Mouse (Mus musculus) ovary, postnatal 14 days (tissue): ENCODE data around the gene Zkscan7.

ENCODE experiments used
- DNase-seq: peaks from one replicate; pipeline ENCODE4 v3.0.0; 2022; ENCODE audit warnings: low spot score

The Zkscan7 gene

GRCm38 (mm10) chr9:122902717-122903535, 17.4 kb downstream of the Zkscan7 start:
- peak; percentile 44 for DNase-seq

DNA sequence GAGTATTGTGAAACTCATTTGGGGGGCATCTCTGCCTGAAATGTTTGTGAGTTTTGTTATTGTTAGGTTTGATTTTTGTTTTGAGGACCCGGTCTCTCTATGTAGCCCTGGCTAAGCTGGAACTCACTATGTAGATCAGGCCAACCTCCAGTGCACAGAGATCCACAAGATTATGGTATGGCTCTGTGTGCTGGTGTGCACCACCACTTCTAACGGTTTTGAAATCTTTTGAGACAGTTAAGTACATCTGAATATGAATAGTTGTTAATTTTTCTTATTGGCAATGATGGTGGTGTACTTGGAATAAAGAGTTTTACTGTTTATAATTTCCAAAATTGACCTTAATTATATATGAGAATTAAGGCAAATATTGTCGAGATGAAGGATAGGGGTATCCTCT, 37.0 kb downstream of the Zkscan7 start:
- DNase-seq, result no peak

DNA sequence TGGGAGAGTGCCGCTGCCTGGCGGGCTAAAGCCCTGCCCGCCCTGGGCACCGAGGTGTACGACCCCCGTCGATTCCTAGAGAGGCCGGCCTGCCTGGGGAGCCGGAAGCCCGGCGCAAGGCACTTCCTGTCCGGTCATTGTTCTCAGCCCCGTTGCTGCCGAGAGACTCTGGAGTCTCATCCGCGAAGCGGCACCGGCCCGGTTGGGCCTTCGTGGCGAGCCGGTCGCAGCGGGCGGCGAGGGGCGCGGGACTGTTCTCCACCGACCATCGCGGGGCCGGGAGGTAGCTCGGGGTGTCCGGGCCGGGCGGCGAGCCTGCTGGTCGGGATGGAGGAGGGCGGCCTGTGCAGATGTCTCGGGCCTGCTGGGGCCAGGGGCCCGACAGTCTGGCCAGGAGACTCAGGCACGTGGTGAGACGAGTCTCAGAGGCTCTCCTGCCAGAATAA, 37.5 kb downstream of the Zkscan7 start, which contains the start of gene Zfp105:
Zfp105 (plus strand) TSS at position 137 of the 446 bp plus-strand sequence.
- peak; percentile 64 for DNase-seq

DNA sequence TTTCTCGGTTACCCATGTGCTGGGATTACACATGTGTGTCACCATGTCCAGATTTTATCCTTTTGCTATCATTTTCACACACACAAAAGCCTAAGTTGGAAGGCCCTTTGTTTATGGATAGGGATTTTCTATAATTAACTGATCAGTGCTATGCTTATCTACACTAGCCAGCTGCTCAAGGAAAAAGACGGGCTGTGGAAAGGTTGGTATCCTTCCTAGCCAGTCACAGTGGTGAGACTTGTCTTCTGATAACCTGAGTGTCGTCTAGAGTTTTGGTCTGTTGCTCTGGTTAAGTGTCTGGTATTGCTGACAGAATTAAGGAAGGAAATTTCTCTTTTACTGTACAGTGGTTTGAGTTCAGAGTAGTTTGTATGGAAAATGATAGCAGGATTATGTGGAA, 43.4 kb downstream of the Zkscan7 start:
- DNase-seq, result no peak
